Mouse (Mus musculus): Measurements from ENCODE around the gene Usp15.

Usp15 gene

GRCm38 (mm10) chr10:123108121-123108520 is 88.7 kb downstream of the Usp15 start:
- no peak for DNase-seq (ENCODE audit: low spot score in 2 of 2)

GRCm38 (mm10) chr10:123101303-123101702 is 95.5 kb downstream of the Usp15 start:
- DNase-seq (ENCODE audit: low spot score in 2 of 2), result no peak

- DNase-seq (ENCODE audit: low spot score in 2 of 2), result no peak
Observed at GRCm38 (mm10) chr10:123100584-123100983, 96.2 kb downstream of the Usp15 start.

- DNase-seq (ENCODE audit: low spot score in 2 of 2), result no peak
Observed at GRCm38 (mm10) chr10:123094504-123094903, 102.3 kb downstream of the Usp15 start.

GRCm38 (mm10) chr10:123092577-123092976 is 104.2 kb downstream of the Usp15 start:
- DNase-seq (ENCODE audit: low spot score in 2 of 2), result no peak

GRCm38 (mm10) chr10:123091737-123092136 is 105.1 kb downstream of the Usp15 start:
- DNase-seq (ENCODE audit: low spot score in 2 of 2), result peak; percentile 9 to 11

GRCm38 (mm10) chr10:123089425-123089930 is 107.3 kb downstream of the Usp15 start:
- DNase-seq (ENCODE audit: low spot score in 2 of 2), result no peak

- no peak for DNase-seq (ENCODE audit: low spot score in 2 of 2)
Observed at GRCm38 (mm10) chr10:123086847-123087246, 109.9 kb downstream of the Usp15 start.

GRCm38 (mm10) chr10:123084900-123085641 is 111.7 kb downstream of the Usp15 start:
- no peak for DNase-seq (ENCODE audit: low spot score in 2 of 2)

- DNase-seq (ENCODE audit: low spot score in 2 of 2), result no peak
Observed at GRCm38 (mm10) chr10:123084307-123084706, 112.5 kb downstream of the Usp15 start.

- peak; percentile 92 to 94 for DNase-seq (ENCODE audit: low spot score in 2 of 2)
Observed at GRCm38 (mm10) chr10:123076245-123077023, 120.4 kb downstream of the Usp15 start, which contains the start of gene Mon2. TSS of gene Mon2 (minus strand) at chr10:123076505.

- no peak for DNase-seq (ENCODE audit: low spot score in 2 of 2)
Observed at GRCm38 (mm10) chr10:123075751-123076242, 121.0 kb downstream of the Usp15 start.

GRCm38 (mm10) chr10:123071997-123072396 is 124.8 kb downstream of the Usp15 start:
- no peak for DNase-seq (ENCODE audit: low spot score in 2 of 2)

- no peak for DNase-seq (ENCODE audit: low spot score in 2 of 2)
Observed at GRCm38 (mm10) chr10:123063021-123063420, 133.8 kb downstream of the Usp15 start.

- no peak for DNase-seq (ENCODE audit: low spot score in 2 of 2)
Observed at GRCm38 (mm10) chr10:123060831-123061230, 136.0 kb downstream of the Usp15 start.

GRCm38 (mm10) chr10:123057082-123057481 is 139.7 kb downstream of the Usp15 start:
- no peak for DNase-seq (ENCODE audit: low spot score in 2 of 2)

- DNase-seq (ENCODE audit: low spot score in 2 of 2), result no peak
Observed at GRCm38 (mm10) chr10:123056463-123056862, 140.3 kb downstream of the Usp15 start.

GRCm38 (mm10) chr10:123055205-123056000 is 141.4 kb downstream of the Usp15 start:
- DNase-seq (ENCODE audit: low spot score in 2 of 2), result no peak
